Mouse (Mus musculus) midbrain, embryonic 10.5 days (tissue): ENCODE measurements around the gene Cpt1b. TPM values are rescaled to one million over a fixed set of nuclear protein-coding genes. Genes with fewer than 3 reads are reported as not detected.

ENCODE experiments used
- DNase-seq: peaks from one replicate; pipeline ENCODE4 v3.0.0-alpha.2; 2017; ENCODE audit warnings: low spot score
- H3K27ac ChIP-seq: fragments of 300-500 bp; sonication (generic); replicated peaks from 2 replicates; pipeline ENCODE4 v1.5.1; 2016; ENCODE audit warnings: mild to moderate bottlenecking
- H3K27me3 ChIP-seq: fragments of 300-500 bp; sonication (generic); 2 replicates; pipeline ENCODE4 v1.6.1; 2016; ENCODE audit warnings: low read depth, mild to moderate bottlenecking; ENCODE audit not compliant: poor library complexity, severe bottlenecking
- H3K36me3 ChIP-seq: fragments of 300-500 bp; sonication (generic); 2 replicates; pipeline ENCODE4 v1.6.1; 2016; ENCODE audit warnings: mild to moderate bottlenecking, moderate library complexity
- H3K4me1 ChIP-seq: fragments of 300-500 bp; sonication (generic); 2 replicates; pipeline ENCODE4 v1.6.1; 2016
- H3K4me3 ChIP-seq: fragments of 300-500 bp; sonication (generic); 2 replicates; pipeline ENCODE4 v1.5.1; 2016; ENCODE audit warnings: mild to moderate bottlenecking, moderate library complexity
- H3K9me3 ChIP-seq: fragments of 300-500 bp; sonication (generic); replicated peaks from 2 replicates; pipeline ENCODE4 v1.6.1; 2016; ENCODE audit warnings: mild to moderate bottlenecking
- WGBS: fragments of 180-500 bp; shearing (Covaris S2); methylation state at CpG from one replicate; pipeline ENCODE4 v1.1.7; 2016; 5-methylcytosine and 5-hydroxymethylcytosine counted together
- polyA plus RNA-seq: library from polyadenylated mRNA; unstranded; fragments of >200 nt; fragmentation: Nextera tagmentation; extraction: Ambion mirVana; gene quantifications from 2 replicates; pipeline ENCODE4 v1.2.1, GENCODE M21; 2016

Cpt1b gene
- polyA plus RNA-seq, 1 experiment from 2014 or later = 0.83 TPM

DNA sequence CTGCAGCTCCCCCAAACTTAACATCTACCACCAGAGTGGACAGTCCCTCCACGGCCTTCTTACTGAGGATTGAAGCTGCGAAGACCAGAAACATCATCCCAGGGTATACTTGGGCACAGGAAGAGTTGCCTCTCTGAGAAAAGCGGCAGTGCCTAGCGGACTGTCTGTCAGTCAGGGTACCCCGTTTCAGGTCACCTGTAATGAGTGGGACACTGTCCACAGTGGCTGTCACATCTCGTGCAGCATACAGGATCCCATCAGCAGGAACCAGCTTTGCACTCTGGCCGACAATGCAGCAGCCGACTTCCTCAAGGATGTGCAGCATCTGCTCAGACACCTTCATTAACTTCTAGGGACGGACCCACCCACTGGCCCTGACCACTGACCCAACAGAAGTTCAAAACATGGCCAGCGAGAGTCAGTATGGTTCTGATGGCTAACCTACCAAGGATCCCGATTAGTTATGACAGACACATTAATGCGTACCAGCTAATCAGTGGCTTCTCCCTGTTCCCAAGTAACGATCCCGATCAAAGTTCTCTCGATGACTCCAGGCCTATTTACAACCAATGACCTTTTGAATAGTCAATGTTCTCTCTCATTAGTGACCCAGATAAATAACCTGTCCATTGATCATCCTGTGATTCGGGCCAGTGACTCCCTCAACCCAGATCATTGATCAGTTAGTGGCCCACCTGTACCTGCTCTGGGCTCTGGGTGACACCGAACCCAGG lies 50.7 kb downstream of the Cpt1b start:
- 92% methylated on average over 17 of the region's 17 CpGs for WGBS
- Histone ChIP-seq H3K9me3 (no peaks in the 10 kb centered on the region), H3K4me1 (peaks cover 52% of the 10 kb centered on the region), H3K27me3 (peaks cover 53% of the 10 kb centered on the region), H3K36me3 (peaks cover 30% of the 10 kb centered on the region), H3K27ac (no peak overlapping the region), H3K4me3 (peak overlapping the region; percentile 76; the same call in 1 of the 2 replicates)
- DNase-seq = no peak

DNA sequence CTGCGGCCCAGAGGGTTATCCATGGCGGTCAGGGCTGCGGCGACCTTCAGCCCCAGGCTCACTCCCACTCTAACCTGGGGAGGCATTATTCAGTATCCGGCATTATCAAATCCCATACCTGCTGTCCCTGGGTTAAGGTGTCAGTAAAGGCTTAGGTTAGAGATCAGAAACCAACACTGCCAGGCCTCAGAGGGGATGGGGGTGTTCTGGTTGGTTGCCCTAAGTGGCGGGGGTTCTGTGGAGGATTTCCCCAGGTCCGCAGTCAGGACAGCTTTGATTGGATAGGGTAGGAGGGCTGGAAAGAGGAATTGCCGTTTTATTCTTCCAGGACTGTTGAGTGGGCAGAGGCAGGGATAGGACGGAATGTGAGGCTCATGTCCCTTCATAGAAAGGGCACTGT lies 51.3 kb downstream of the Cpt1b start:
- peaks cover 49% of the 10 kb centered on the region for H3K4me1 ChIP-seq
- 49% methylated on average over 9 of the region's 9 CpGs for WGBS
- DNase-seq = no peak
- peak overlapping the region; percentile 95 for H3K27ac ChIP-seq
- no peaks in the 10 kb centered on the region for H3K9me3 ChIP-seq
- H3K27me3 ChIP-seq = peaks cover 47% of the 10 kb centered on the region
- peak overlapping the region; percentile 76 for H3K4me3 ChIP-seq
- peaks cover 37% of the 10 kb centered on the region for H3K36me3 ChIP-seq

DNA sequence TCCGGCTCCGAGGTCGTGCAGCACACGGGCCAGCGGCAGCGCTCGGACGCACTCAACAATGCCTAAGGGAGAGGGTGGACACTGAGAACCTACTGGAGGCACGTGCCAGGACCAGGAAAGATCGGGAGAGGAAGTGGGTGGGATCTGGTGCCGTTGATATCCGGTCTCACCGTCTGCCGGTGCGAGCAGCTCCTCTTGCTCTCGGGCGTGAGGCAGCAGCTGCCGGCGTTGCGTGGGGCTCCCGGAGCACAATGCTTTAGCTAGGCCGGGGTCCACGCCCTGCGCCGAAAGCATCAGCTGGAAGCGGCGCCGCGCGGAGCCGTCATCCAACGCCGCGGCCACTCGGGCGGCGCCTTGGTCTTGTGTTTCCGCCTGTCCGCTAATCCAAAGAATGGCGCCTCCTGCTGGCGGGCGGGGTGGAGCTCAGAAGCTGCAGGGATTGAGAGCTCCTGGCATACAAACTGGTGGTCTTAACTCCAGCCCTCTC lies 51.9 kb downstream of the Cpt1b start, which contains the start of gene Sco2:
Gene Sco2 (minus strand): TSS at position 85 of the 487 bp plus-strand sequence.
- under 1% methylated on average over 42 of the region's 42 CpGs for WGBS

DNA sequence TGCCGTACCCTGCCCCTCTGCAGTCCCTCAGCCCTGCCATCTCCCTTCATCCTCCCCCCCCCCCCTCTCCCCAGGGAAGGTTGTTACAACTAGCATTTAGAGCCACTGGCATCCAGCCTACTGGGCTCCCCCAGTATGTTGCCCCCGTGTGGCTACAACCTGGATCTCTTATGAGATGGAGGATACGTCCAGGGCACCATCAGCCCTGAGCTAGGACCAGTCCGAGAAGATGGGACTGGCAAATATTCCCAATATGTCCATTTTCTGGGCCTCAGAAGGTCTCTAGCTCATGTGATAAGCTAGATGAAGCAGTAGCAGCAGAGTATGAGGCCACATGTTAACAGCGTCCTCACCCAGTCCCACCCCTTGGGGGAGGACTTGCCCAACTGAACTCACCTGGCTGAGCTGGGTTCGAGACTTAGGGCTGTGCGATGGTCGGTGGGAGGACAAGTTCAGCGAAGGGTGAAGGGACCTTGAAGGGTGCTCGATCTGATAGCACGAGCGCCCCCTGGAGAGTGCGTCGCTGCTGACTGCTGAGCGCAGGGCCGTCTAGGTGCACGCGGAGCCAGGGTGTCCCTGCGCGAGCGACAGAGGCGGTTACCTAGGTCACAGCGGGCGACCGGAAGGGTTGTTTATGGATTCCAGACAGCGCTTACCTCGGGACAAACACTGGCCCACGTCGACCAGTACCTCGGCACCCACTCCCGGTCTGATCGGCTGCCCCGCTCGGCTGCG lies 52.5 kb downstream of the Cpt1b start:
- Histone ChIP-seq H3K9me3 (no peaks in the 10 kb centered on the region), H3K36me3 (peaks cover 48% of the 10 kb centered on the region), H3K27ac (peak overlapping the region; percentile 95), H3K4me1 (peaks cover 38% of the 10 kb centered on the region), H3K27me3 (peaks cover 35% of the 10 kb centered on the region), H3K4me3 (peak overlapping the region; percentile 76)
- 3% methylated on average over 35 of the region's 35 CpGs for WGBS
- peak; percentile 77 for DNase-seq

More for the DNA sequence above, 51.9 kb downstream of the Cpt1b start, which contains the start of gene Sco2:
- peaks cover 41% of the 10 kb centered on the region for H3K27me3 ChIP-seq
- H3K4me1 ChIP-seq = peaks cover 44% of the 10 kb centered on the region
- H3K4me3 ChIP-seq = peak within 1 kb of the TSS; percentile 76
- no peaks in the 10 kb centered on the region for H3K9me3 ChIP-seq
- H3K27ac ChIP-seq = peak within 1 kb of the TSS; percentile 95
- peak; percentile 96 for DNase-seq
- peaks cover 42% of the 10 kb centered on the region for H3K36me3 ChIP-seq

DNA sequence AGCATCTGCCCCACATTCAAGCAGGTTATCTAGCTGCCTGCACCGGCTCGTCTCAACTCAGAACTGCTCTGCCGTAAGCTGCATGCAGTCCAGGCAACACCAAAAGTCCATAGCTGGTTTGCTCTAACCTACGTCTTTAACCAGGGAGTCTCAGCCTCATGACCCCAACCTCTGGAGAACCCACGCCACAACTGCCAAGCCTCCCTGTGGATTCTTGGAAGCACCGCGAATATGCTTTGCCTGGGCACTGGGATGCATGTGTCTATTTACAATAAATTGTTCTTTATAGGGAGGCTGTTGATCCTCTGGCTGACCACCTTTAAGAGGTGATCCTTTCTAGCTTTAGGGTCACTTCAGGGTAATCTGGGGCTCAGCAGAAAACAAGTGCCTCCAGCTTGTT lies 53.1 kb downstream of the Cpt1b start:
- Histone ChIP-seq H3K9me3 (no peaks in the 10 kb centered on the region), H3K4me1 (peaks cover 31% of the 10 kb centered on the region), H3K27ac (peak overlapping the region; percentile 95), H3K36me3 (peaks cover 55% of the 10 kb centered on the region), H3K27me3 (peaks cover 29% of the 10 kb centered on the region), H3K4me3 (peak overlapping the region; percentile 76)
- WGBS = 87% methylated on average over 7 of the region's 7 CpGs
- no peak for DNase-seq

DNA sequence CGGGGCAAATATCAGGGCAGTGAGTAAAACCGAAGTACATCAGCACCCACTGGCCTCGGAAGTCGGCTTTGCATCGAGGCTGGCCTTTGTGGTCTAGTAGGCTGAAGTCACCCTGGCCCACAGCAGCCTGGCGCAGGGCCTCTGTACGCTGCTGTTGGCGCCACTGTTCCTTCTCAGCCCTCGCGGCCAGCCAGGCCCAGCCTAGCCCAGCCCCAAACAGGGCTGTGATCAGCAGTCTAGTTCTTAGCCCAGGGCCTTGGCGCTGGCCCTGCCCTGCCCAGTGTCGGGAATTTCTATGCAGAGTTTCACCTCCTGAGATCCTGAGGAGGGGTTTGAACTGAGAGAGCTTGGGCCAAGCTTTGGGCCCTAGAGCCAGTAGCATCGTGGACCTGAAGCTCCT lies 53.6 kb downstream of the Cpt1b start:
- Histone ChIP-seq H3K27me3 (peaks cover 24% of the 10 kb centered on the region), H3K27ac (no peak overlapping the region), H3K4me3 (no peak overlapping the region; the same call in 1 of the 2 replicates), H3K36me3 (peaks cover 59% of the 10 kb centered on the region), H3K4me1 (peaks cover 27% of the 10 kb centered on the region), H3K9me3 (no peaks in the 10 kb centered on the region)
- DNase-seq = no peak
- 91% methylated on average over 13 of the region's 13 CpGs for WGBS

Other genes with a start within 250 kb of the Cpt1b start
- gene Plxnb2, start 245.1 kb downstream of the Cpt1b start, polyA plus RNA-seq = 130 and 144 TPM in 2 replicates
- gene Dennd6b, start 229.4 kb downstream of the Cpt1b start, polyA plus RNA-seq = 27.7 and 37.3 TPM in 2 replicates
- 25.4 and 41.8 TPM in 2 replicates for gene Ppp6r2, start 214.3 kb downstream of the Cpt1b start, polyA plus RNA-seq
- 78.3 and 93.5 TPM in 2 replicates for gene Sbf1, start 110.6 kb downstream of the Cpt1b start, polyA plus RNA-seq
- 0.20 and 0.21 TPM in 2 replicates for gene Adm2, start 103.1 kb downstream of the Cpt1b start, polyA plus RNA-seq
- not detected in 2 replicates for gene Miox, start 91.5 kb downstream of the Cpt1b start, polyA plus RNA-seq
- gene Lmf2, start 70.2 kb downstream of the Cpt1b start, polyA plus RNA-seq = 53.7 and 56.2 TPM in 2 replicates
- gene Ncaph2, start 70.1 kb downstream of the Cpt1b start, polyA plus RNA-seq = 191 and 197 TPM in 2 replicates
- 6.4 and 7.1 TPM in 2 replicates for gene Sco2, start 52.0 kb downstream of the Cpt1b start, polyA plus RNA-seq
- 1.5 and 1.6 TPM in 2 replicates for gene Tymp, start 48.8 kb downstream of the Cpt1b start, polyA plus RNA-seq
- gene Odf3b, start 46.6 kb downstream of the Cpt1b start, polyA plus RNA-seq = 0.11 and 0.99 TPM in 2 replicates
- not detected in 2 replicates for gene Klhdc7b, start 40.9 kb downstream of the Cpt1b start, polyA plus RNA-seq
- gene Syce3, start 15.4 kb downstream of the Cpt1b start, polyA plus RNA-seq = not detected in 2 replicates
- 4.7 and 5.4 TPM in 2 replicates for gene C730034F03Rik, start 3.7 kb upstream of the Cpt1b start, polyA plus RNA-seq
- 0.20 TPM in 1 of 2 replicates, not detected in the other for gene Gm44502, start 3.8 kb upstream of the Cpt1b start, polyA plus RNA-seq
- 44.1 and 53.4 TPM in 2 replicates for gene Chkb, start 4.0 kb upstream of the Cpt1b start, polyA plus RNA-seq
- 26.4 and 38.3 TPM in 2 replicates for gene Mapk8ip2, start 28.1 kb upstream of the Cpt1b start, polyA plus RNA-seq
- gene Arsa, start 51.6 kb upstream of the Cpt1b start, polyA plus RNA-seq = 13.5 and 14.0 TPM in 2 replicates
- 2.1 and 2.6 TPM in 2 replicates for gene Shank3, start 73.8 kb upstream of the Cpt1b start, polyA plus RNA-seq
- 0.10 and 0.47 TPM in 2 replicates for gene Acr, start 142.5 kb upstream of the Cpt1b start, polyA plus RNA-seq
- 80.1 and 80.7 TPM in 2 replicates for gene Rabl2, start 166.1 kb upstream of the Cpt1b start, polyA plus RNA-seq